Comparison of ENCODE assay signal across 20 mouse cellular contexts in genomic region chrX:12041453-12041852, GRCm38 (mm10).
"Had no signal": no experiment of that assay in that cellular context is flagged by ENCODE, and none has a peak within 500 bp of the region (broad histone marks: within the 10 kb centered on the region; RNA-seq: fewer than 3 reads in every experiment).

No protein-coding gene starts in this region.

- H3K9me3 ChIP-seq: limb, embryonic 12.5 days; limb, embryonic 15.5 days; midbrain, embryonic 12.5 days had no signal

- H3K27ac ChIP-seq: limb, embryonic 12.5 days; limb, embryonic 15.5 days; liver, embryonic 14.5 days; midbrain, embryonic 12.5 days; stomach, postnatal 0 days had no signal

- H3K9ac ChIP-seq: limb, embryonic 12.5 days; limb, embryonic 15.5 days; liver, embryonic 14.5 days; liver, postnatal 0 days; lung, embryonic 14.5 days; midbrain, embryonic 12.5 days had no signal

- H3K4me2 ChIP-seq: limb, embryonic 12.5 days; limb, embryonic 15.5 days; liver, embryonic 11.5 days; lung, embryonic 14.5 days; midbrain, embryonic 12.5 days had no signal

- DNase-seq: kidney, adult 18-20 months; kidney, adult 9 months; kidney, postnatal 14 days; liver, postnatal 0 days; lung, embryonic 14.5 days; lung, postnatal 10 days; lung, postnatal 36 days; right cerebral cortex, postnatal 14 days; right cerebral cortex, postnatal 4 days; thymus, adult 2 months; thymus, postnatal 36 days had no signal

- H3K4me3 ChIP-seq: limb, embryonic 12.5 days; limb, embryonic 15.5 days; midbrain, embryonic 12.5 days; myocyte had no signal

- ATAC-seq: intestine, embryonic 16.5 days; liver, postnatal 0 days; midbrain, embryonic 16.5 days had no signal

- H3K4me1 ChIP-seq: limb, embryonic 12.5 days; limb, embryonic 15.5 days had no signal
